Mouse (Mus musculus) erythroblast, embryonic 14.5 days (primary cell): Measurements from ENCODE around the gene Mapk3.

Source experiments
- GATA1 ChIP-seq: IDR thresholded peaks from 2 replicates; pipeline ENCODE4 v1.6.1; 2012; ENCODE audit warnings: low read length, inconsistent platforms, mixed read lengths
- TAL1 ChIP-seq: IDR thresholded peaks from 3 replicates; pipeline ENCODE4 v1.6.1; 2012; ENCODE audit warnings: low read length, inconsistent platforms, mixed read lengths

DNA sequence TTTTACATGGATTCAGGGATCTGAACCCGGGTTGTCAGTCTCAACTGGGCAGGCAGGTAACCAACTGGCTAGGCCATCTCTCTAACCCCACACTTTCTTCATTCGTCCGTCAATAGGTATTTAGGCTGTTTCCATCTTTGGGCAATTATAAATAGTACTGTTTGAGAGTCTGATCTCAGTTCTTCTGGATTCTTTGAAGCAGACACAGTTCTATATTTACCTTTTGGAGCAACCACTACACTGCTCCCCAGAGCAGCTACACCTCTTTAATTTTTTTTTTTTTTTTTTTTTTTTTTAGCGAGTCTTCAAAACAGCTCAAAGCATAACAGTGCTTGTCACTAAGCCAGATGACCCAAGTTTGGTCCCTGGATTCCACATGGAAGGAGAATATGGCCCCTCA is 43.7 kb upstream of the Mapk3 start:
- TF ChIP-seq TAL1 (no peak), GATA1 (no peak)
